Mouse (Mus musculus): ENCODE measurements around the gene Clk2.

The Clk2 gene

DNA sequence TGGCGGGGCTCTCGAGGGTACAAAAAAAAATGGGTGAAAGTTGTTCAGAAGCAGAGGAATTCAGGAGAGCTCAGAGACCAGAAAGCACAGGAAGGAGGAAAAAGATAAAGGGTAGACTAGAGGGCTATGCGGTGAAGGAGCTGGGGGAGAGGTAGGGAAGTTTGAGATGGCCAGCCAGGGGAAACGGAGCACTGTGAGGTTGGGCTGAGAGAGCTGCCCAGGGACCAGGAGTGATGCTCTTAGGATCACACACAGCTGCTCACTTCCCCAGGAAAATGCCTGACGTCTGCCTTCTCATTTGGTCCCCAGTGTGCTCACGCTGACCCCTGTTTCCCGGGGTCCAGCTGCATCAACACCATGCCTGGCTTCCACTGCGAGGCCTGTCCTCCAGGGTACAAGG lies 55.0 kb downstream of the Clk2 start:
- no peak for DNase-seq (ENCODE audit: extremely low spot score, low read depth, low spot score)

DNA sequence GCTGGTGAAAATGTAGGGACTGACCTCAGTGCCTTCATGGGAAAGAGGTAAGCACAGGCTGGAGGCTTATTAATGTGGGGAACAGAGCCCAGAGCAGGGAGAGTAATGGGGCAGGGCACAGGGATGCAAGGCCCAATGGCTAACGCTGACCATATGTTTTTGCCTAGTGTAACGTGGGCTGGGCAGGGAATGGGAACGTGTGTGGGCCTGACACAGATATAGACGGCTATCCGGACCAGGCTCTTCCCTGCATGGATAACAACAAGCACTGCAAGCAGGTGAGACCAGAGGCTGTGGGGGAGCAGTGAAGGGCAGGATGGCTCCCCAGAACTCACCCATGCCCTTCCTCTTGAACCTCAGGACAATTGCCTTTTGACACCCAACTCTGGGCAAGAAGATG lies 56.6 kb downstream of the Clk2 start:
- DNase-seq (ENCODE audit: extremely low spot score, low read depth, low spot score), result no peak

DNA sequence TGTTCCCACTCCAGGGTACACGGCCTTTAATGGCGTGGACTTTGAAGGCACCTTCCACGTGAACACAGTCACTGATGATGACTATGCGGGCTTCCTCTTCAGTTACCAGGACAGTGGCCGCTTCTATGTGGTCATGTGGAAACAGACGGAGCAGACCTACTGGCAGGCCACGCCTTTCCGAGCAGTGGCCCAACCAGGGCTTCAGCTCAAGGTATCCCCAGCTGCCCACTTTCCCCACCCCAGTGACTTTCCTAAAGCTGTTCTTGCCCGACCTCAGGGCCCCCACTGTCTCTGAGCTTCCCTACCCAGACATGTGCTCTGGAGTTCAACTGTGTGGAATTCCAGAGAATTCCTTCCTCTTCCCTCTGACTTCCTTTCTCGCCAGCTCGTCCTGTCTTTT lies 60.2 kb downstream of the Clk2 start:
- DNase-seq (ENCODE audit: extremely low spot score, low read depth, low spot score), result no peak

DNA sequence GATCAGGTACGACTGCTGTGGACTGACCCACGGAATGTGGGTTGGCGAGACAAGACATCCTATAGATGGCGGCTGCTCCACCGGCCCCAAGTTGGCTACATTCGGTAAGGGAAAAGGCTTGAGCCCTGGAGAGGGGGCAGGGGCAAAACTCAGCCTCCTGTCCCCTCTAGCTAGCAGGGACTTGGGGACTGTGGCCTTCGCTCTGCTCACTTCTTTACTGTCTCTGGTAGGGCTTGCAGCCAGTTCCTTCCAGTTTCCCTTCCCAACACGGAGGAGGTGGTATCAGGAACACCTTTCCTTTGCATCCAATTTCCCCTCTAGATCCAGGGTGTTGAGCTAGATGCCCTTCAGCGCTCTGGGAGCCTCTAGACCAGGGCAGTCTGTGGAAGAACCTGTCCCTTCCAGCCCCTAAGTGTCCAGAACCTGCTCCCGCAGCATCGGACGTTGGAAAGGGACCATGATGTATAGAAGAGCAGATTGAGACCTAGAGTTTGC lies 60.8 kb downstream of the Clk2 start:
- no peak for DNase-seq (ENCODE audit: extremely low spot score, low read depth, low spot score)

DNA sequence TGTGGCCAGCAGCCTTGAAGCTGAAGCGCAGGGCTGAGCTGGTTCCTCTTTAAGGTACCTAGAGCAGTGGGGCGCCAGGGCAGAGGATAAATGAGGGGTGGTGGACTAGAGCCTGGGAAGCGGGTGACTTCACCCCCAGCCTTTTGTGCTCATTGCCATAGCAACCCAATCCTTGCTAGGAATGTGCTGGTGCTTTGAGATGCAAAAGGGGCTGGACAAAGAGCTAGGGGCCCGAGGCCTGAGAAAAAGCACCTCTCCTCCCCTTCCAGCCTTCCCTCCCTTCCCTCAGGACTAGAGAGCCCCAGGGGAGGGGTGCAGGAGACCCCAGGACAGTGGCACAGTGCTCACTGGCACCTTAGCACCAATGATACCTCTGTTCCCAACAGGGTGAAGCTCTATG lies 61.3 kb downstream of the Clk2 start:
- DNase-seq (ENCODE audit: extremely low spot score, low read depth, low spot score), result no peak

DNA sequence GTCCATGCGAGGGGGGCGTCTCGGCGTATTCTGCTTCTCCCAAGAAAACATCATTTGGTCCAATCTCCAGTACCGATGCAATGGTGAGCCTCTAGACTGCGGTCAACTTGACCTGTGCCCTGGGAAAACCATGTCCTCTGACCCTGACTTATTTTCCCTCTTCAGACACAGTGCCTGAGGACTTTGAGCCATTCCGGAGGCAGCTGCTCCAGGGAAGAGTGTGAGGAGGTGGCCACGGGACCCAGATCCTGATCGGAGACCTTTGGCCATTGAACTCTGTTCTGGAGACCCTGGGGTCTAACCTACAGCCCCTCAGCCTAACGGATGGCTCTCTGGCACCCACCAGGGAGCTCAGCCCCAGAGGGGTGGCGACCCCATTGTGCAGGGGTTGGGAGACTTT lies 61.8 kb downstream of the Clk2 start:
- no peak for DNase-seq (ENCODE audit: extremely low spot score, low read depth, low spot score)
